Mouse (Mus musculus) lung, embryonic 16.5 days (tissue): ENCODE results near the gene Csnk1g1. TPM values are rescaled to one million over a fixed set of nuclear protein-coding genes. Genes with fewer than 3 reads are reported as not detected.

Experiments used
- ATAC-seq: fragments of 200-750 bp; cut with Nextera tagmentation; 2 replicates; pipeline ENCODE4 v1.8.0; 2017; ENCODE audit warnings: low read depth, mild to moderate bottlenecking, moderate library complexity
- H3K27ac ChIP-seq: fragments of 300-500 bp; sonication (generic); 2 replicates; pipeline ENCODE4 v1.5.1; 2014; ENCODE audit warnings: mild to moderate bottlenecking, control low read depth, low read length
- H3K27me3 ChIP-seq: fragments of 300-500 bp; sonication (generic); 2 replicates; pipeline ENCODE4 v1.6.1; 2014; ENCODE audit warnings: low read depth, low read length, mixed read lengths; ENCODE audit not compliant: control insufficient read depth, insufficient read depth
- H3K36me3 ChIP-seq: fragments of 300-500 bp; sonication (generic); 2 replicates; pipeline ENCODE4 v1.6.1; 2014; ENCODE audit warnings: low read length; ENCODE audit not compliant: control insufficient read depth, insufficient read depth
- H3K4me1 ChIP-seq: fragments of 300-500 bp; sonication (generic); replicated peaks from 2 replicates; pipeline ENCODE4 v1.6.1; 2014; ENCODE audit warnings: low read length, mixed read lengths; ENCODE audit not compliant: control insufficient read depth, insufficient read depth
- H3K4me2 ChIP-seq: fragments of 300-500 bp; sonication (generic); 2 replicates; pipeline ENCODE4 v1.6.1; 2014; ENCODE audit warnings: low read depth, low read length, control low read depth
- H3K4me3 ChIP-seq: fragments of 300-500 bp; sonication (generic); 2 replicates; pipeline ENCODE4 v1.5.1; 2014; ENCODE audit warnings: mild to moderate bottlenecking, low read length, control low read depth
- H3K9ac ChIP-seq: fragments of 300-500 bp; sonication (generic); 2 replicates; pipeline ENCODE4 v1.6.1; 2014; ENCODE audit warnings: low read length, control low read depth
- H3K9me3 ChIP-seq: fragments of 300-500 bp; sonication (generic); 2 replicates; pipeline ENCODE4 v1.6.1; 2016; ENCODE audit warnings: low read length; ENCODE audit not compliant: control insufficient read depth
- WGBS: fragments of 180-500 bp; shearing (Covaris S2); extraction: QIAGEN DNeasy Blood & Tissue Kit; methylation state at CpG from one replicate; pipeline ENCODE4 v1.1.7; 2014; 5-methylcytosine and 5-hydroxymethylcytosine counted together
- polyA plus RNA-seq: library from polyadenylated mRNA; unstranded; fragments of >200 nt; fragmentation: Nextera tagmentation; extraction: Ambion mirVana; gene quantifications from 2 replicates; pipeline ENCODE4 v1.2.1, GENCODE M21; 2015

The Csnk1g1 gene
- polyA plus RNA-seq, 1 experiment from 2014 or later: 16.0 TPM

DNA sequence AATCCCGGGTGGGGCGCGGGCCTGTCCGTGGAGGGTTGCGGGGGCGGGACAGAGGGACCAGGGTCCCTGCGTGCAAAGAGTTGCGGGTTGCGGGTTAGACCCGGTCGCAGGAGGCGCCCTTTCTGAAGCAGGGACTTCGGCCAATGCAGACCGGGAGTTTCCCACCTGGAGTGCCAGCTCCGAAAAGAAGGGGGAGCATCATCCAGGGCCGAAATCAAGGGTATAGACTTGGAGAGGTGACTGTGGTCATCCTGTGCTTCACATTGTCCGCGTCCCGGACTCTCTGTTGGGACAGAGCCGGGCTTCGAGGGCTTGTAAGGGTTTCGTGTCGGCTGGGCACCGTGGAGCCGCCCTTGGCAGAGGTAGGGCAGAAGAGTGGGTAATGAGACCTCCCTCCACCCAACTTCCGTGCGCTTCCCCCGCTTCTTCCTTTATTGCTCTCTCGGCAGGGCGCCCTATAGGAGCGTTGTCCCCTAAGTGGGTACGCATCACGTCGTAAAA, 627 bp downstream of the Csnk1g1 start:
- no peaks in the 10 kb centered on the region for H3K9me3 ChIP-seq
- peak overlapping the region; percentile 93 for H3K4me2 ChIP-seq
- peak overlapping the region; percentile 64 for H3K4me3 ChIP-seq
- H3K27ac ChIP-seq: peak overlapping the region; percentile 87
- WGBS: 0% methylated on average over 33 of the region's 34 CpGs
- peak overlapping the region; percentile 87 for H3K9ac ChIP-seq
- peaks cover 8% of the 10 kb centered on the region for H3K4me1 ChIP-seq
- ATAC-seq: peak; percentile 56
- H3K36me3 ChIP-seq: no peaks in the 10 kb centered on the region; the same call in 1 of the 2 replicates
- H3K27me3 ChIP-seq: no peaks in the 10 kb centered on the region

DNA sequence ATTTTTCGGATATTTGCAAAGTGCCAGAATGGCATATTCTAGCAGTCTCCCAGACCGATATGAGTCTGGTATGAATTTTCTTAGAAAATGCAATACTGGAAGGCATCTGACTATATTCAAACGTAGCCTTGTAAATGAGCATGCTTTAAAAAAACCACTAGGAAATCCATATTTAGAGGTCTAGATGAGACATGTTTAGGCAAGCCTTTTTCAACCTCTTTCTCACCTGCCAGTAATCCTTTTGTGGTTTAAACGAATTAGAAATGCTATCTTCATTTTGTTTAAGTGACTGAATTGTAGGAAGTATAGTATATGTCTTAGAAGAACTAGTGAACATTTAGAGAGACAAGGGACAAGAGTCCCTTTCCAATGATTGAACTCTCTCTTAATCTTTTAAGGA, 1.1 kb downstream of the Csnk1g1 start:
- ATAC-seq: no peak
- Histone ChIP-seq H3K27ac (peak overlapping the region; percentile 87), H3K9me3 (no peaks in the 10 kb centered on the region), H3K4me3 (peak overlapping the region; percentile 64), H3K4me1 (peaks cover 8% of the 10 kb centered on the region), H3K9ac (peak overlapping the region; percentile 87), H3K27me3 (no peaks in the 10 kb centered on the region), H3K4me2 (peak overlapping the region; percentile 93), H3K36me3 (no peaks in the 10 kb centered on the region; the same call in 1 of the 2 replicates)
- WGBS: 5% methylated on average over 4 of the region's 4 CpGs

DNA sequence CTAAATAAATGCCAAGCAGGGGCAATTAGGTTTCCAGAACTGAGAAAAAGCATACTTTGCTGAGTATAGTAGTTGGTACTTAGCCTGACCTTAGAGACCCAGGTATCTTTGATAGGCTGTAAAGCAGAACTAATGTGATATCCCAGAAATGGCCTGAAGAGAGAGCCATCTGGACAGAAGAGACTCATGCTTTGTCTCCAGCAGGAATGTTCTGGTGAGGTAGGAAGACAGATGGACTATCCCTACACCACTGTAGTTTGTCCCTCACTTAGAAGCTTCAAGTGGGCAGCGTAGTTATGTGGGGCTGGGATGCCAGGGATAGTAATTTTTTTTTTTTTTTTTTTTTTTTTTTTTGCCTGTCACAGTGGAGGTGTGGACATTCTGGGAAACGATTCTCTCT, 5.3 kb downstream of the Csnk1g1 start:
- Histone ChIP-seq H3K4me3 (no peak overlapping the region), H3K27me3 (no peaks in the 10 kb centered on the region), H3K9me3 (no peaks in the 10 kb centered on the region), H3K4me2 (no peak overlapping the region), H3K4me1 (peaks cover 2% of the 10 kb centered on the region; the same call in 1 of the 2 replicates), H3K27ac (no peak overlapping the region), H3K9ac (no peak overlapping the region), H3K36me3 (no peaks in the 10 kb centered on the region)
- ATAC-seq: no peak
- 72% methylated on average over 2 of the region's 2 CpGs for WGBS

DNA sequence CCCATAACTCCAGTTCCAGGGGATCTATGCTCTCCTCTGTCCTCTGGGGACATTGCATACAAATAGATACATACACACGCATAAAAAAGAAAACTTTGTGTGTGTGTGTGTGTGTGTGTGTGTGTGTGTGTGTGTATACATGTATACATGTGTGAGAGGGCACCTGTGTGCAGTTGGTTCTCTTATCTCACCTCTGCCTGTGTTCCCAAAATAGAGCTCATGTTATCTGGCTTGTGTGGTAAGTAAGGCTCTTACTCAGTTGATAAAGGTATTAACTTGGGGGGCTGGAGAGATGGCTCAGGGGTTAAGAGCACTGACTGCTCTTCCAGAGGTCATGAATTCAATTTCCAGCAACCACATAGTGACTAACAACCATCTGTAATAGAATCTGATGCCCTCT, 8.3 kb downstream of the Csnk1g1 start:
- no peaks in the 10 kb centered on the region for H3K36me3 ChIP-seq
- no peak overlapping the region for H3K9ac ChIP-seq
- ATAC-seq: no peak
- no peaks in the 10 kb centered on the region for H3K27me3 ChIP-seq
- 70% methylated on average over 1 of the region's 1 CpGs for WGBS
- no peak overlapping the region for H3K27ac ChIP-seq
- no peaks in the 10 kb centered on the region for H3K4me1 ChIP-seq
- H3K4me3 ChIP-seq: no peak overlapping the region
- no peak overlapping the region for H3K4me2 ChIP-seq
- H3K9me3 ChIP-seq: no peaks in the 10 kb centered on the region

DNA sequence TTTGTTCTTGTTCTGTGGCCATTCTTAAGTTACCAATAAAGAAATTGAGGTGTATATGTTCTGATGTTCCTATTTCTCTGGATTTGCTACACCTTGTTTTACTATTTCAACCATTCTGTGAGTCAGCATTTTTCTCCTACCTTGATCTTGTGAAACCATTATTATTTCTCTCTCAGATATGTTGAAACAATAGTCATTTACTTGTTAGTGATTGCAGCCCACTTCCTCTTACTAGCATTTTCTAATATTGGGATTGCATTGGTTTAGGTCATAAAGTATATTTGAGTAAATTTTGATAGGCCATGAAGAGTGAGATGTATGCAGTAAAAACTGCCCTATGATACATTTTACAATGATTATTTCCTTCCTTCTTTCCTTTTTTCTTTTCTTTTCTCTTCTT, 19.7 kb downstream of the Csnk1g1 start:
- no peak for ATAC-seq
- Histone ChIP-seq H3K27ac (no peak overlapping the region), H3K9me3 (no peaks in the 10 kb centered on the region), H3K4me3 (no peak overlapping the region), H3K27me3 (no peaks in the 10 kb centered on the region), H3K36me3 (no peaks in the 10 kb centered on the region), H3K4me2 (no peak overlapping the region), H3K9ac (no peak overlapping the region), H3K4me1 (no peaks in the 10 kb centered on the region)

DNA sequence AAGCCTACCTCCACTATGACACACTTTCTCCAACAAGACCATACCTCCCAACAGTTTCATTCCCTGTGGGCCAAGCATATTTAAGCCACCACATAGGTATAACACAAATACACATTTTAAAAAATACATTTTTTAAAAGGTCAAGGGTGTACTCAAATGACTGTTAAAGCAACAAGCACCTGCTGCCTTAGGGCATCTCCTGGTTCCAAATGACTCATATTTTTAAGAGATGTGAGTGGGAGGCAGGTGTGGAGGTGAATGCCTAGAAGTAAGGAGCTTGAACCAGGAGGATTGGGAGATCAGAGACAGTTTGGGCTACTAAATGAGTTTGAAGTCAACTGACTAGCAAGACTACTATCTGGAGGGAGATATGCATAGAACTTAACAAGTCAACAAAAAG, 21.1 kb downstream of the Csnk1g1 start:
- H3K9me3 ChIP-seq: no peaks in the 10 kb centered on the region
- ATAC-seq: no peak
- no peaks in the 10 kb centered on the region for H3K4me1 ChIP-seq
- H3K36me3 ChIP-seq: no peaks in the 10 kb centered on the region
- no peak overlapping the region for H3K9ac ChIP-seq
- H3K4me3 ChIP-seq: no peak overlapping the region
- no peak overlapping the region for H3K4me2 ChIP-seq
- no peaks in the 10 kb centered on the region for H3K27me3 ChIP-seq
- no peak overlapping the region for H3K27ac ChIP-seq

DNA sequence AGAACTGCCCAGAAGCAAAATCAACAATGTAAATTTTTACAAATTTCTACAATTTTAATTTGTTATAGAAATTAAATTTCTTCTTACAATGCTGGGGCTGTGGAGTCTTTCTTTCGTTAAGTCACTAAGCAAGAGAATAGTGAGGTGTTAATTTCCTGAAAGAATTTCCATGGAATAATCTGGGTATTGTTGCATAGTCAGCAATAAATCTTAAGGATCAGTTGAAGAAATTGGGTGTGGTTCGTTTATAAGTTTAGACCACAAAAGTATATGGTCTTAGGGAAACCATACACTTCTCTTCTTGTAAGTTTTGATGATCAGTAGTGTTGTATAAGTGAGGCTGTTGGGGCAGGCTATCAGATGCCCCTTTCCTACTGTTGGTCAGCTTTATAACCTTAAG, 28.8 kb downstream of the Csnk1g1 start:
- H3K4me2 ChIP-seq: no peak overlapping the region
- no peak overlapping the region for H3K4me3 ChIP-seq
- no peaks in the 10 kb centered on the region for H3K9me3 ChIP-seq
- no peak overlapping the region for H3K27ac ChIP-seq
- no peaks in the 10 kb centered on the region for H3K4me1 ChIP-seq
- H3K36me3 ChIP-seq: no peaks in the 10 kb centered on the region
- no peaks in the 10 kb centered on the region for H3K27me3 ChIP-seq
- H3K9ac ChIP-seq: no peak overlapping the region
- no peak for ATAC-seq
- 86% methylated on average over 2 of the region's 2 CpGs for WGBS

DNA sequence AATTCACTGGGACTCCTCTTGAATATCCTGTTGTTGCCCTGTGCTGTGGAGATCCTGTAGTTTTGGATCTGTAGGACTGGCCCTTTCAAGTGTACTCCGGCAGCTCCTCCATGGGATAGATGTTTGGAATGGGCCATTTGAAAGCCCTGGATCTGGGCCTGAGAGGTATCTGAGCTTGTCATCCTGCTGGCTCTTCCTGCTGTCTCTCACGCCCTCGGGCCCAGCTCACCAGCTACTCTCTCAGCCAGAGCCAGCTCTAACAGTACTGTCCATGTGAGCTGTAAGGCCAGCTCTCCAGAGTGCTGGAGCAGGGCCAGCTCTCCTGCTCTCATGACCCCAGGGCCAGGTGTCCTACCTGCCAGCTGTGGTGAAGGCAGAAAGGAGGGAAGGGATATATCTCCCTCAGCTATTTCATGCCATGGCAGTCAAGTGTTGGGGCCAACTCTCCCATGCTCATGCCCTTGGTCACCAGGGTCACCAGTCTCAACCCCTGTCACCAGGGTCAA, 42.4 kb downstream of the Csnk1g1 start:
- 89% methylated on average over 3 of the region's 3 CpGs for WGBS
- H3K4me1 ChIP-seq: no peaks in the 10 kb centered on the region
- no peak for ATAC-seq
- H3K36me3 ChIP-seq: 0 out of 2 replicates have a peak, but pooled peaks cover 2% of the 10 kb centered on the region
- no peak overlapping the region for H3K27ac ChIP-seq
- H3K9me3 ChIP-seq: no peaks in the 10 kb centered on the region
- no peaks in the 10 kb centered on the region for H3K27me3 ChIP-seq
- no peak overlapping the region for H3K9ac ChIP-seq
- H3K4me2 ChIP-seq: no peak overlapping the region
- no peak overlapping the region for H3K4me3 ChIP-seq

DNA sequence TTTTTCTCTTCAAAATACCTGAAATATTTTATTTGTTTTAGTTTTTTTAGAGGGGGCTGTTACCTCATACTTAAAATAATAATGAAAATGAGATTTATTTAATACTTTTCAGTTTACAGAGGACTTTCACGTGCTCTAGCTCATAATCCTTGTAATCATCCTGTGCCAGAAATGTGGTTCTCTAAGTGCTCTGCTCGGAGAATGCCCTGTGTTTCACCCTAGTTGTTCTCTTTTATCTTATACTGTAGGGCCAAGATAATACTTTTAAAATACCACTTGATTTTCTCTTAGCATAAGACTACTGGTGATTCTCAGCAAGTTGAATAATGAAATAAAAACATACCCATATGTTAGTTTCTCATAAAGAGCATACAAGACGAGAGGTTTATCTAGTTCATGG, 61.3 kb downstream of the Csnk1g1 start:
- Histone ChIP-seq H3K27ac (no peak overlapping the region), H3K4me2 (no peak overlapping the region), H3K4me1 (no peaks in the 10 kb centered on the region), H3K4me3 (no peak overlapping the region), H3K36me3 (no peaks in the 10 kb centered on the region), H3K9ac (no peak overlapping the region), H3K27me3 (no peaks in the 10 kb centered on the region), H3K9me3 (no peaks in the 10 kb centered on the region)
- WGBS: 62% methylated on average over 3 of the region's 3 CpGs
- ATAC-seq: no peak

DNA sequence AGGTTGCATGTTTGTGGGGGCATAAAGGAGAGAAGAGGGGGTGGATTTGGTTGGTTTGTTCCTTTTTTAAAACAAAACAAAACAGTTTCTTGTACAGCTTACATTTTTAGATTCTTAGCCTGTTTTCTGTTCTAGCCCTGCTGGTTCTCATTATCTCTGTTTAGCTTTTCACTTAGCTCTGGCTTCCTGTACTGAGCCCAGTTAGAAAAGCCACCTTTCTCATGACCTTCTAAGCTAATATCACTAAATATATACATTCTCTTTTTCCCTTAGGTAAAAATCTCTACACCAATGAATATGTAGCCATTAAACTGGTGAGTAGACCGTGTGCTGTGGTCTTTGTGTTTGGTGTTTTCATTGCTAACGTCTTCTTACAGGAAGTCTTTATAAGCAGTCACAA, 64.5 kb downstream of the Csnk1g1 start:
- H3K9me3 ChIP-seq: no peaks in the 10 kb centered on the region
- H3K4me3 ChIP-seq: no peak overlapping the region
- H3K4me2 ChIP-seq: no peak overlapping the region
- no peaks in the 10 kb centered on the region for H3K4me1 ChIP-seq
- no peaks in the 10 kb centered on the region for H3K36me3 ChIP-seq
- ATAC-seq: no peak
- no peaks in the 10 kb centered on the region for H3K27me3 ChIP-seq
- H3K27ac ChIP-seq: no peak overlapping the region
- 52% methylated on average over 2 of the region's 2 CpGs for WGBS
- no peak overlapping the region for H3K9ac ChIP-seq
